Comparison of ENCODE assay signal across 22 mouse cellular contexts in genomic region chr11:42906020-42906419, GRCm38 (mm10).
DNase-seq lines count a peak whose midpoint lies in the region; ATAC-seq and TF ChIP-seq lines count a peak whose summit lies in the region.
"Had no signal": no experiment of that assay in that cellular context is flagged by ENCODE, and none has a peak within 500 bp of the region (broad histone marks: within the 10 kb centered on the region; RNA-seq: fewer than 3 reads in every experiment).

No protein-coding gene starts in this region.

- no peaks in the 10 kb centered on the region for H3K36me3 ChIP-seq in C2C12 (ENCODE audit: control insufficient read depth, insufficient read depth)
- no peaks in the 10 kb centered on the region for H3K36me3 ChIP-seq in myocyte (ENCODE audit: control insufficient read depth, insufficient read depth)
- H3K36me3 ChIP-seq in intestine, embryonic 15.5 days: no peaks in the 10 kb centered on the region
- H3K36me3 ChIP-seq: embryonic facial prominence, embryonic 10.5 days; embryonic facial prominence, embryonic 12.5 days; forebrain, embryonic 15.5 days; G1E had no signal

- no peaks in the 10 kb centered on the region for H3K4me1 ChIP-seq in intestine, embryonic 15.5 days (replicated peaks)
- H3K4me1 ChIP-seq: embryonic facial prominence, embryonic 10.5 days; embryonic facial prominence, embryonic 12.5 days; forebrain, embryonic 13.5 days; forebrain, embryonic 15.5 days had no signal

- ATAC-seq in intestine, embryonic 15.5 days: no peak
- ATAC-seq: activated CD4-positive, CD25-positive, alpha-beta regulatory T cell, adult 4 months; CD4-positive, CD25-positive, alpha-beta regulatory T cell, adult 4 months; forebrain, embryonic 13.5 days; forebrain, embryonic 15.5 days; forebrain, postnatal 0 days had no signal

- H3K79me2 ChIP-seq in C2C12 (ENCODE audit: control insufficient read depth, insufficient read depth) (no peaks in the 10 kb centered on the region), myocyte (ENCODE audit: control insufficient read depth, insufficient read depth) (no peaks in the 10 kb centered on the region)

- H3K27ac ChIP-seq in intestine, embryonic 15.5 days: no peak overlapping the region
- H3K27ac ChIP-seq: embryonic facial prominence, embryonic 10.5 days; embryonic facial prominence, embryonic 12.5 days; forebrain, embryonic 13.5 days; forebrain, embryonic 15.5 days had no signal

- H3ac ChIP-seq in C2C12 (ENCODE audit: control insufficient read depth, insufficient read length, low read depth) (no peak overlapping the region), myocyte (ENCODE audit: control insufficient read depth, insufficient read length) (no peak overlapping the region)

- no peaks in the 10 kb centered on the region for H3K9me3 ChIP-seq in intestine, embryonic 15.5 days
- H3K9me3 ChIP-seq: embryonic facial prominence, embryonic 10.5 days; embryonic facial prominence, embryonic 12.5 days; forebrain, embryonic 13.5 days; forebrain, embryonic 15.5 days had no signal

- H3K4me3 ChIP-seq in C2C12 (ENCODE audit: insufficient read depth, poor library complexity, severe bottlenecking) (no peak overlapping the region), myocyte (no peak overlapping the region)
- no peak overlapping the region for H3K4me3 ChIP-seq in intestine, embryonic 15.5 days (replicated peaks)
- H3K4me3 ChIP-seq: embryonic facial prominence, embryonic 10.5 days; embryonic facial prominence, embryonic 12.5 days; forebrain, embryonic 13.5 days; forebrain, embryonic 15.5 days had no signal

- TF ChIP-seq POLR2A in myocyte (IDR thresholded peaks at IDR 0.05; ENCODE audit: insufficient read length, low read depth): no peak

- no peak for TF ChIP-seq CTCF in C2C12 (IDR thresholded peaks at IDR 0.05; ENCODE audit: control insufficient read depth, insufficient read depth, insufficient read length)

- peak; percentile 25 for DNase-seq in Muller cell, postnatal 12 days (ENCODE audit: inconsistent ontology term)
- peak; percentile 2 for DNase-seq in R1 (ENCODE audit: low read depth, low spot score)
- DNase-seq in kidney, postnatal 10 days: no peak
- no peak for DNase-seq in right cerebral cortex, postnatal 36 days (ENCODE audit: low spot score in 2 of 2)
- DNase-seq: adrenal gland, postnatal 14 days; cerebellum, adult 11-12 months; cerebellum, adult 2 months; cerebellum, adult 9-10 months; cerebellum, postnatal 10 days; cerebellum, postnatal 25 days; forebrain, postnatal 0 days had no signal

- H3K27me3 ChIP-seq in C2C12 (ENCODE audit: control insufficient read depth, insufficient read depth, insufficient read length) (no peaks in the 10 kb centered on the region), myocyte (ENCODE audit: control insufficient read depth, insufficient read depth, insufficient read length) (no peaks in the 10 kb centered on the region)
- no peaks in the 10 kb centered on the region for H3K27me3 ChIP-seq in intestine, embryonic 15.5 days (replicated peaks)
- H3K27me3 ChIP-seq: CH12.LX; embryonic facial prominence, embryonic 12.5 days; forebrain, embryonic 13.5 days; forebrain, embryonic 15.5 days had no signal

- 84% methylated on average over 3 of the region's 3 CpGs for WGBS in intestine, embryonic 15.5 days

- no peaks in the 10 kb centered on the region for H3K79me3 ChIP-seq in C2C12 (ENCODE audit: low read depth)

- peak overlapping the region; percentile 51 for H3K4me2 ChIP-seq in myocyte (ENCODE audit: low read depth)
- no peak overlapping the region for H3K4me2 ChIP-seq in intestine, embryonic 15.5 days (replicated peaks)
- H3K4me2 ChIP-seq: embryonic facial prominence, embryonic 12.5 days; forebrain, embryonic 13.5 days; forebrain, embryonic 15.5 days had no signal

- no peak overlapping the region for H3K9ac ChIP-seq in intestine, embryonic 15.5 days
- H3K9ac ChIP-seq: embryonic facial prominence, embryonic 12.5 days; forebrain, embryonic 13.5 days; forebrain, embryonic 15.5 days; forebrain, postnatal 0 days had no signal

TF ChIP-seq in C2C12, 6 proteins besides CTCF, POLR2A, EP300 and RAD21:
- TF ChIP-seq MYOD1 (IDR thresholded peaks at IDR 0.05; ENCODE audit: control insufficient read depth, insufficient read length, low read depth): peak; percentile 45
- peak; percentile 51 for TF ChIP-seq CEBPB (IDR thresholded peaks at IDR 0.05; ENCODE audit: low read depth)
- no peak for TF ChIP-seq USF1 (IDR thresholded peaks at IDR 0.05; ENCODE audit: low read depth)
- peak; percentile 52 for TF ChIP-seq FOSL1 (IDR thresholded peaks at IDR 0.05; ENCODE audit: insufficient read depth, low read length, poor library complexity, severe bottlenecking)
- no peak for TF ChIP-seq MAX (IDR thresholded peaks at IDR 0.05)
- no peak for TF ChIP-seq MYOG (IDR thresholded peaks at IDR 0.05; ENCODE audit: control insufficient read depth, extremely low read depth, insufficient read length)
TF ChIP-seq in C2C12: peak in this region for 3.

TF ChIP-seq in myocyte, 11 proteins besides CTCF, POLR2A, EP300 and RAD21:
- TF ChIP-seq E2F4 (IDR thresholded peaks at IDR 0.05; ENCODE audit: insufficient read depth) (no peak), MYOD1 (IDR thresholded peaks at IDR 0.05; ENCODE audit: control insufficient read depth in 1 of 3, insufficient read length in 2 of 3, low read depth in 2 of 3) (no peak), POLR2AphosphoS2 (IDR thresholded peaks at IDR 0.05; ENCODE audit: insufficient read length, low read depth) (no peak), REST (IDR thresholded peaks at IDR 0.05; ENCODE audit: insufficient read depth, insufficient read length) (no peak), MAX (IDR thresholded peaks at IDR 0.05; ENCODE audit: low read depth) (no peak), TCF12 (IDR thresholded peaks at IDR 0.05; ENCODE audit: insufficient read depth, poor library complexity, severe bottlenecking) (no peak), USF1 (IDR thresholded peaks at IDR 0.05; ENCODE audit: low read depth) (no peak)
TF ChIP-seq in myocyte: peak in this region for 0.

Comparison
In these comparisons a context has a peak if more than half of its experiments do, and no peak if none do; other contexts are left out.
1. DNase-seq: peak in Muller cell, postnatal 12 days (single experiment) and R1 (single experiment); none in kidney, postnatal 10 days (single experiment) and right cerebral cortex, postnatal 36 days (0 of 2).